Mouse (Mus musculus): ENCODE data around the gene Mrpl55. TPM values are rescaled to one million over a fixed set of nuclear protein-coding genes. Genes with fewer than 3 reads are reported as not detected.

Gene Mrpl55
- polyA plus RNA-seq, 1 experiment = 57.3 TPM

GRCm38 (mm10) chr11:59238525-59239427 lies 36.5 kb downstream of the Mrpl55 start:
- H3K27me3 ChIP-seq (ENCODE audit: control insufficient read depth, insufficient read depth, low read length) = no peaks in the 10 kb centered on the region
- TF ChIP-seq CTCF (IDR thresholded peaks at IDR 0.05; ENCODE audit: borderline replicate concordance, insufficient read depth, low read depth, low read length) (peak; percentile 69; the same call in 1 of the 2 replicates), POLR2A (IDR thresholded peaks at IDR 0.05; ENCODE audit: borderline replicate concordance, insufficient read depth, low read length) (no peak)
- H3K4me3 ChIP-seq (replicated peaks; ENCODE audit: insufficient read depth, low read depth, low read length) = no peak overlapping the region
- peak; percentile 78 to 83 for DNase-seq
- H3K4me1 ChIP-seq (ENCODE audit: control insufficient read depth, insufficient read depth, low read length) = no peaks in the 10 kb centered on the region
- no peak overlapping the region for H3K27ac ChIP-seq (ENCODE audit: insufficient read depth, low read length)
- 5% methylated on average over 14 of the region's 15 CpGs for WGBS

GRCm38 (mm10) chr11:59239428-59239785 lies 37.1 kb downstream of the Mrpl55 start:
- Histone ChIP-seq H3K4me1 (ENCODE audit: control insufficient read depth, insufficient read depth, low read length) (no peaks in the 10 kb centered on the region), H3K27ac (ENCODE audit: insufficient read depth, low read length) (no peak overlapping the region), H3K4me3 (replicated peaks; ENCODE audit: insufficient read depth, low read depth, low read length) (no peak overlapping the region), H3K27me3 (ENCODE audit: control insufficient read depth, insufficient read depth, low read length) (no peaks in the 10 kb centered on the region)
- DNase-seq = no peak
- WGBS = 56% methylated on average over 4 of the region's 4 CpGs
- no peak for TF ChIP-seq CTCF (IDR thresholded peaks at IDR 0.05; ENCODE audit: borderline replicate concordance, insufficient read depth, low read depth, low read length)
- TF ChIP-seq POLR2A (IDR thresholded peaks at IDR 0.05; ENCODE audit: borderline replicate concordance, insufficient read depth, low read length) = no peak

DNA sequence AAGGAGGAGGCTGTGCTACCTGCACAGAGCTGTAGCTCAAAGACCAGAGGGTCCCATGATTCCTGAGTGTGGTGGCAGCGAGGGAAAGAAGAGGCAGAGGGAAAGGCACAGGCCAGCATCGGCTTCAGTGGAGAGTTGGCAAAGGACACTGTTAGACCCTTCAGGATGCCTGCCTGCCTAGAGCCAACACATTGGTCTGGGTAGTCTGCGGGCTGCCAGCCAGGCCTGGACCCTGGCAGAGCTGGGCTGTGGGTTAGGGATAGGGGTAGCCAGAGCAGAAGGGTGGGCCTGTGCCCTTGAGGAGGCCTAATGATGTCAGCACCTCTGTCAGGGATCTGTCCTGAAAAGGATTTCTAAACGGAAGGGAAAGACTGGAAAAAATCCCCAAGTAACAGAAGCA lies 37.5 kb downstream of the Mrpl55 start:
- 50% methylated on average over 4 of the region's 4 CpGs for WGBS
- no peak overlapping the region for H3K27ac ChIP-seq (ENCODE audit: insufficient read depth, low read length)
- no peaks in the 10 kb centered on the region for H3K27me3 ChIP-seq (ENCODE audit: control insufficient read depth, insufficient read depth, low read length)
- H3K4me1 ChIP-seq (ENCODE audit: control insufficient read depth, insufficient read depth, low read length) = no peaks in the 10 kb centered on the region
- no peak overlapping the region for H3K4me3 ChIP-seq (replicated peaks; ENCODE audit: insufficient read depth, low read depth, low read length)
- DNase-seq = no peak
- no peak for TF ChIP-seq CTCF (IDR thresholded peaks at IDR 0.05; ENCODE audit: borderline replicate concordance, insufficient read depth, low read depth, low read length)
- TF ChIP-seq POLR2A (IDR thresholded peaks at IDR 0.05; ENCODE audit: borderline replicate concordance, insufficient read depth, low read length) = no peak

DNA sequence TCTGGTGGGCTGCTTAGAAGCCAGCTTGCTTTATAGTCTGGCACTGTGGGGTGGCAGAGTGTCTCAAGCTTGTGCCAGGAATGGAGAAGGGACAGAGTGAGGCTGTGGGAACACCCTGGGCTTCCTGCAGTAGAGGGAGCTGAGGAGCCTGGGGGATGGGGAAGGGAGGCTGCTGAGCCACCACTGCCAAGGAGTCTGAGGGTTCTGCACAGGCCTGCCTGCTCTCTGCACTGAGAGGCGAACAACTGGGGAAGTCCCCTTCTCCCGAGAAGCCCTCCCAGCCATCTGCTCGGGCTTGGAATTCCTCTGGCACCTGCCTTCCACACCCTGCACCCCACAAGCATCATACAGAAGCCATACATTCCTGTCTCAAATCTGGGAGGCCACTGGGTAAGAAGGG lies 39.6 kb downstream of the Mrpl55 start:
- Histone ChIP-seq H3K4me1 (ENCODE audit: control insufficient read depth, insufficient read depth, low read length) (no peaks in the 10 kb centered on the region), H3K4me3 (replicated peaks; ENCODE audit: insufficient read depth, low read depth, low read length) (no peak overlapping the region), H3K27me3 (ENCODE audit: control insufficient read depth, insufficient read depth, low read length) (no peaks in the 10 kb centered on the region), H3K27ac (ENCODE audit: insufficient read depth, low read length) (no peak overlapping the region)
- no peak for DNase-seq
- WGBS = 27% methylated on average over 3 of the region's 3 CpGs
- TF ChIP-seq CTCF (IDR thresholded peaks at IDR 0.05; ENCODE audit: borderline replicate concordance, insufficient read depth, low read depth, low read length) (no peak), POLR2A (IDR thresholded peaks at IDR 0.05; ENCODE audit: borderline replicate concordance, insufficient read depth, low read length) (no peak)

DNA sequence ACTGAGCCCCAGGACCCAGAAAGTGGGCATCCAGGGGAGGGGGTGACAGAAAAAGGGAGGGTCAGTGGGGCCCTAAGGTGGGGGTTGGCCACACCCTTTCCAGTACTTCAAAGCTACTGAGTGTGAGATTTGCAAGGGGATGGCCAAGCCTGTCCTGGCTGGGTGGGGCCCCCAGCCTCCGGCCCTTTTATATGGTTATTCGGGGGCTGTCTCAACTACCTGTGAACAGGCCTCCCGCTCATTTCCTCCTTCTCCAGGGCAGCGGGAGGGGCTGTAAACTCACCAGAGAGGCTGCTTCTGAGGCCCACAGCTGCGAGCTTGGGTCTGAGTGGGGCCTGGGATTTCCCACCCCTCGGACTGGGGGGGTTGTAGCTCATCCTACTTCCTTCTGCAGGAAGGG lies 41.6 kb downstream of the Mrpl55 start:
- no peak for DNase-seq
- no peaks in the 10 kb centered on the region for H3K4me1 ChIP-seq (ENCODE audit: control insufficient read depth, insufficient read depth, low read length)
- H3K27ac ChIP-seq (ENCODE audit: insufficient read depth, low read length) = no peak overlapping the region
- 72% methylated on average over 6 of the region's 6 CpGs for WGBS
- no peak for TF ChIP-seq POLR2A (IDR thresholded peaks at IDR 0.05; ENCODE audit: borderline replicate concordance, insufficient read depth, low read length)
- TF ChIP-seq CTCF (IDR thresholded peaks at IDR 0.05; ENCODE audit: borderline replicate concordance, insufficient read depth, low read depth, low read length) = no peak
- no peaks in the 10 kb centered on the region for H3K27me3 ChIP-seq (ENCODE audit: control insufficient read depth, insufficient read depth, low read length)
- no peak overlapping the region for H3K4me3 ChIP-seq (replicated peaks; ENCODE audit: insufficient read depth, low read depth, low read length)

- Histone ChIP-seq H3K27ac (ENCODE audit: insufficient read depth, low read length) (no peak overlapping the region), H3K4me3 (replicated peaks; ENCODE audit: insufficient read depth, low read depth, low read length) (no peak overlapping the region), H3K4me1 (ENCODE audit: control insufficient read depth, insufficient read depth, low read length) (no peaks in the 10 kb centered on the region), H3K27me3 (ENCODE audit: control insufficient read depth, insufficient read depth, low read length) (no peaks in the 10 kb centered on the region)
- WGBS = 66% methylated on average over 10 of the region's 10 CpGs
- no peak for TF ChIP-seq POLR2A (IDR thresholded peaks at IDR 0.05; ENCODE audit: borderline replicate concordance, insufficient read depth, low read length)
- no peak for TF ChIP-seq CTCF (IDR thresholded peaks at IDR 0.05; ENCODE audit: borderline replicate concordance, insufficient read depth, low read depth, low read length)
- DNase-seq = no peak
These were observed 45.8 kb downstream of the Mrpl55 start for GRCm38 (mm10) chr11:59248101-59248500.

Other genes with a start within 250 kb of the Mrpl55 start
- gene Hist3h2a, start 247.8 kb upstream of the Mrpl55 start, polyA plus RNA-seq (2012; rRNA removed) = 41.3 and 43.2 TPM in 2 replicates
- gene Trim17, start 247.8 kb upstream of the Mrpl55 start, polyA plus RNA-seq (2012; rRNA removed) = 3.5 and 4.8 TPM in 2 replicates
- 25.3 and 27.5 TPM in 2 replicates for gene Trim11, start 224.4 kb upstream of the Mrpl55 start, polyA plus RNA-seq (2012; rRNA removed)
- gene Obscn, start 66.1 kb upstream of the Mrpl55 start, polyA plus RNA-seq (2012; rRNA removed) = 0.43 and 0.52 TPM in 2 replicates
- 5.1 and 5.7 TPM in 2 replicates for gene Iba57, start 38.7 kb upstream of the Mrpl55 start, polyA plus RNA-seq (2012; rRNA removed)
- gene Gjc2, start 19.3 kb upstream of the Mrpl55 start, polyA plus RNA-seq (2012; rRNA removed) = 47.5 and 57.1 TPM in 2 replicates
- 207 and 235 TPM in 2 replicates for gene Guk1, start 10.3 kb upstream of the Mrpl55 start, polyA plus RNA-seq (2012; rRNA removed)
- 28.4 and 29.6 TPM in 2 replicates for gene 2310033P09Rik, start 5.8 kb downstream of the Mrpl55 start, polyA plus RNA-seq (2012; rRNA removed)
- 514 and 515 TPM in 2 replicates for gene Arf1, start 25.8 kb downstream of the Mrpl55 start, polyA plus RNA-seq (2012; rRNA removed)
- gene Wnt3a, start 88.3 kb downstream of the Mrpl55 start, polyA plus RNA-seq (2012; rRNA removed) = not detected in 2 replicates
- gene Wnt9a, start 104.4 kb downstream of the Mrpl55 start, polyA plus RNA-seq (2012; rRNA removed) = 0.67 and 0.79 TPM in 2 replicates
- gene Prss38, start 173.2 kb downstream of the Mrpl55 start, polyA plus RNA-seq (2012; rRNA removed) = 0.11 TPM in 1 of 2 replicates, not detected in the other
- gene Jmjd4, start 247.6 kb downstream of the Mrpl55 start, polyA plus RNA-seq (2012; rRNA removed) = 11.6 and 12.1 TPM in 2 replicates
- 445 and 459 TPM in 2 replicates for gene Snap47, start 248.7 kb downstream of the Mrpl55 start, polyA plus RNA-seq (2012; rRNA removed)